Mouse (Mus musculus) lung, postnatal 0 days (tissue): ENCODE measurements around the gene Slc2a2. TPM values are rescaled to one million over a fixed set of nuclear protein-coding genes. Genes with fewer than 3 reads are reported as not detected.

Experiments
- ATAC-seq: fragments of 200-750 bp; cut with Nextera tagmentation; 2 replicates; pipeline ENCODE4 v1.8.0; 2017; ENCODE audit warnings: moderate library complexity
- DNase-seq: peaks from one replicate; pipeline ENCODE4 v3.0.0-alpha.2; 2016; ENCODE audit warnings: low spot score
- H3K27ac ChIP-seq: fragments of 300-500 bp; sonication (generic); 2 replicates; pipeline ENCODE4 v1.5.1; 2014; ENCODE audit warnings: antibody characterized with exemption, mild to moderate bottlenecking, low read length, mixed read lengths
- H3K27me3 ChIP-seq: fragments of 300-500 bp; sonication (generic); replicated peaks from 2 replicates; pipeline ENCODE4 v1.6.1; 2014; ENCODE audit warnings: low read length, mixed read lengths; ENCODE audit not compliant: insufficient read depth
- H3K36me3 ChIP-seq: fragments of 300-500 bp; sonication (generic); 2 replicates; pipeline ENCODE4 v1.6.1; 2014; ENCODE audit warnings: low read length, mixed read lengths; ENCODE audit not compliant: insufficient read depth
- H3K4me1 ChIP-seq: fragments of 300-500 bp; sonication (generic); 2 replicates; pipeline ENCODE4 v1.6.1; 2014; ENCODE audit warnings: antibody characterized with exemption, low read depth, low read length, mixed read lengths; ENCODE audit not compliant: insufficient read depth
- H3K4me2 ChIP-seq: fragments of 300-500 bp; sonication (generic); replicated peaks from 2 replicates; pipeline ENCODE4 v1.6.1; 2014; ENCODE audit warnings: low read depth, mild to moderate bottlenecking, low read length, moderate library complexity, mixed read lengths
- H3K4me3 ChIP-seq: fragments of 300-500 bp; sonication (generic); 2 replicates; pipeline ENCODE4 v1.5.1; 2014; ENCODE audit warnings: low read depth, low read length
- H3K9ac ChIP-seq: fragments of 300-500 bp; sonication (generic); replicated peaks from 2 replicates; pipeline ENCODE4 v1.6.1; 2014; ENCODE audit warnings: low read depth, mild to moderate bottlenecking
- H3K9me3 ChIP-seq: fragments of 300-500 bp; sonication (generic); 2 replicates; pipeline ENCODE4 v1.6.1; 2016; ENCODE audit warnings: low read length, mixed read lengths
- CTCF ChIP-seq: IDR thresholded peaks from 2 replicates; pipeline ENCODE4 v1.5.1; 2016; ENCODE audit warnings: antibody characterized with exemption, mild to moderate bottlenecking
- EP300 ChIP-seq: IDR thresholded peaks from 2 replicates; pipeline ENCODE4 v1.6.1; 2016; ENCODE audit warnings: antibody characterized with exemption, mild to moderate bottlenecking, control low read depth
- WGBS: fragments of 180-500 bp; shearing (Covaris S2); extraction: QIAGEN DNeasy Blood & Tissue Kit; methylation state at CpG from one replicate; pipeline ENCODE4 v1.1.7; 2014; 5-methylcytosine and 5-hydroxymethylcytosine counted together
- polyA plus RNA-seq: library from polyadenylated mRNA; unstranded; fragments of >200 nt; fragmentation: Nextera tagmentation; extraction: Ambion mirVana; gene quantifications from 2 replicates; pipeline ENCODE4 v1.2.1, GENCODE M21; 2015

Gene Slc2a2
- 0.24 and 0.29 TPM in 2 replicates for polyA plus RNA-seq

- 86% methylated on average over 2 of the region's 2 CpGs for WGBS
- Histone ChIP-seq H3K27ac (no peak within 1 kb of the TSS), H3K9ac (no peak within 1 kb of the TSS), H3K4me1 (no peaks in the 10 kb centered on the region), H3K36me3 (no peaks in the 10 kb centered on the region), H3K9me3 (no peaks in the 10 kb centered on the region), H3K4me2 (no peak within 1 kb of the TSS), H3K4me3 (no peak within 1 kb of the TSS), H3K27me3 (no peaks in the 10 kb centered on the region)
- DNase-seq (no peak), ATAC-seq (no peak)
- TF ChIP-seq EP300 (no peak), CTCF (no peak)
These were observed at the start of gene Slc2a2 for GRCm38 (mm10) chr3:28697797-28698196. TSS of gene Slc2a2 (plus strand) at chr3:28697903.

GRCm38 (mm10) chr3:28652574-28652973 lies 45.1 kb upstream of the Slc2a2 start:
- H3K9me3 ChIP-seq = no peaks in the 10 kb centered on the region
- H3K27ac ChIP-seq = no peak overlapping the region
- H3K27me3 ChIP-seq = no peaks in the 10 kb centered on the region
- no peak for DNase-seq
- TF ChIP-seq CTCF = no peak
- TF ChIP-seq EP300 = no peak
- no peak overlapping the region for H3K4me3 ChIP-seq
- 86% methylated on average over 3 of the region's 3 CpGs for WGBS
- no peaks in the 10 kb centered on the region for H3K4me1 ChIP-seq
- no peaks in the 10 kb centered on the region for H3K36me3 ChIP-seq
- no peak for ATAC-seq
- H3K9ac ChIP-seq = no peak overlapping the region
- H3K4me2 ChIP-seq = no peak overlapping the region

- Histone ChIP-seq H3K4me1 (no peaks in the 10 kb centered on the region), H3K27ac (no peak overlapping the region), H3K4me2 (no peak overlapping the region), H3K27me3 (no peaks in the 10 kb centered on the region), H3K36me3 (no peaks in the 10 kb centered on the region), H3K9me3 (no peaks in the 10 kb centered on the region), H3K9ac (no peak overlapping the region), H3K4me3 (no peak overlapping the region)
- DNase-seq = no peak
- no peak for ATAC-seq
- 75% methylated on average over 3 of the region's 3 CpGs for WGBS
- TF ChIP-seq CTCF = no peak
- no peak for TF ChIP-seq EP300
These were observed 44.7 kb upstream of the Slc2a2 start for GRCm38 (mm10) chr3:28653043-28653442.

- Histone ChIP-seq H3K4me3 (no peak overlapping the region), H3K4me1 (no peaks in the 10 kb centered on the region), H3K9me3 (no peaks in the 10 kb centered on the region), H3K36me3 (no peaks in the 10 kb centered on the region), H3K27ac (no peak overlapping the region), H3K27me3 (no peaks in the 10 kb centered on the region), H3K4me2 (no peak overlapping the region), H3K9ac (no peak overlapping the region)
- DNase-seq = no peak
- no peak for ATAC-seq
- no peak for TF ChIP-seq EP300
- no peak for TF ChIP-seq CTCF
These were observed 43.0 kb upstream of the Slc2a2 start for GRCm38 (mm10) chr3:28654740-28655139.

- no peak for DNase-seq
- no peak for ATAC-seq
- WGBS = 42% methylated on average over 1 of the region's 1 CpGs
- Histone ChIP-seq H3K9me3 (no peaks in the 10 kb centered on the region), H3K27me3 (no peaks in the 10 kb centered on the region), H3K4me2 (no peak overlapping the region), H3K4me3 (no peak overlapping the region), H3K4me1 (no peaks in the 10 kb centered on the region), H3K36me3 (no peaks in the 10 kb centered on the region), H3K9ac (no peak overlapping the region), H3K27ac (no peak overlapping the region)
- no peak for TF ChIP-seq EP300
- peak; percentile 38 for TF ChIP-seq CTCF
These were observed 39.4 kb upstream of the Slc2a2 start for GRCm38 (mm10) chr3:28658349-28658748.

- Histone ChIP-seq H3K4me3 (no peak overlapping the region), H3K27ac (no peak overlapping the region), H3K9ac (no peak overlapping the region), H3K4me1 (no peaks in the 10 kb centered on the region), H3K4me2 (no peak overlapping the region), H3K36me3 (no peaks in the 10 kb centered on the region), H3K27me3 (no peaks in the 10 kb centered on the region), H3K9me3 (no peaks in the 10 kb centered on the region)
- TF ChIP-seq EP300 = no peak
- no peak for TF ChIP-seq CTCF
- DNase-seq (no peak), ATAC-seq (no peak)
- WGBS = 66% methylated on average over 7 of the region's 7 CpGs
These were observed 16.9 kb upstream of the Slc2a2 start for GRCm38 (mm10) chr3:28680851-28681250.

- H3K9ac ChIP-seq = no peak overlapping the region
- ATAC-seq (no peak), DNase-seq (no peak)
- no peaks in the 10 kb centered on the region for H3K4me1 ChIP-seq
- no peak overlapping the region for H3K4me2 ChIP-seq
- TF ChIP-seq CTCF = no peak
- TF ChIP-seq EP300 = no peak
- H3K4me3 ChIP-seq = no peak overlapping the region
- H3K9me3 ChIP-seq = no peaks in the 10 kb centered on the region
- no peak overlapping the region for H3K27ac ChIP-seq
- WGBS = 38% methylated on average over 6 of the region's 6 CpGs
- no peaks in the 10 kb centered on the region for H3K36me3 ChIP-seq
- no peaks in the 10 kb centered on the region for H3K27me3 ChIP-seq
These were observed 15.8 kb upstream of the Slc2a2 start for GRCm38 (mm10) chr3:28681866-28682265.
